Mouse (Mus musculus) thymus, adult 18-20 months (tissue): ENCODE measurements at regions not wholly inside any gene's neighbourhood (a gene's known extent, or its start where the extent isn't known, plus 50 kb on each side); places are given as distances from the start of the nearest gene placed in this dataset.

Source experiments
- DNase-seq, 2 experiments: peaks; one replicate each; pipeline ENCODE4 v3.0.0; 2022; ENCODE audit warnings: mixed read lengths in 2 of 2

- peak; percentile 16 to 26 for DNase-seq
These were observed 234.6 kb downstream of the Cdh26 start for GRCm38 (mm10) chr2:178664977-178665376.

- no peak for DNase-seq
These were observed 238.1 kb downstream of the Cdh26 start for GRCm38 (mm10) chr2:178668451-178668850.

- DNase-seq = no peak
These were observed 240.6 kb downstream of the Cdh26 start for GRCm38 (mm10) chr2:178670952-178671351.

GRCm38 (mm10) chr2:178673621-178674020, 243.3 kb downstream of the Cdh26 start:
- no peak for DNase-seq

- DNase-seq = no peak
These were observed 244.3 kb downstream of the Cdh26 start for GRCm38 (mm10) chr2:178674621-178675020.

GRCm38 (mm10) chr2:178676970-178677369, 246.6 kb downstream of the Cdh26 start:
- no peak for DNase-seq

GRCm38 (mm10) chr2:178680368-178680767, 250.0 kb downstream of the Cdh26 start:
- no peak for DNase-seq

- DNase-seq = no peak
These were observed 254.0 kb downstream of the Cdh26 start for GRCm38 (mm10) chr2:178684026-178684958.

GRCm38 (mm10) chr2:178685211-178685610, 254.9 kb downstream of the Cdh26 start:
- DNase-seq = no peak

GRCm38 (mm10) chr2:178686167-178686601, 255.9 kb downstream of the Cdh26 start:
- no peak for DNase-seq

- DNase-seq = no peak
These were observed 258.3 kb downstream of the Cdh26 start for GRCm38 (mm10) chr2:178688586-178688985.

GRCm38 (mm10) chr2:178691190-178691864, 261.0 kb downstream of the Cdh26 start:
- no peak for DNase-seq

GRCm38 (mm10) chr2:178691865-178692228, 261.5 kb downstream of the Cdh26 start:
- no peak for DNase-seq

GRCm38 (mm10) chr2:178692231-178692630, 261.9 kb downstream of the Cdh26 start:
- no peak for DNase-seq

- no peak for DNase-seq
These were observed 268.3 kb downstream of the Cdh26 start for GRCm38 (mm10) chr2:178698648-178699047.

GRCm38 (mm10) chr2:178700825-178701224, 270.5 kb downstream of the Cdh26 start:
- DNase-seq = no peak

GRCm38 (mm10) chr2:178704510-178704909, 274.2 kb downstream of the Cdh26 start:
- DNase-seq = no peak

- DNase-seq = no peak
These were observed 278.3 kb downstream of the Cdh26 start for GRCm38 (mm10) chr2:178708649-178709048.

- DNase-seq = no peak
These were observed 279.0 kb downstream of the Cdh26 start for GRCm38 (mm10) chr2:178709192-178709881.

- no peak for DNase-seq
These were observed 279.7 kb downstream of the Cdh26 start for GRCm38 (mm10) chr2:178710001-178710400.

- no peak for DNase-seq
These were observed 281.3 kb downstream of the Cdh26 start for GRCm38 (mm10) chr2:178711587-178712080.

- DNase-seq = no peak
These were observed 282.1 kb downstream of the Cdh26 start for GRCm38 (mm10) chr2:178712391-178712892.
